Mouse (Mus musculus): Measurements from ENCODE around the gene Anxa10. TPM values are rescaled to one million over a fixed set of nuclear protein-coding genes. Genes with fewer than 3 reads are reported as not detected.

Gene Anxa10
- total RNA-seq (2021): not detected
- long read RNA-seq, experiment 1: 0 reads
- long read RNA-seq, experiment 2: 0 reads

- DNase-seq: no peak
These were observed at the start of gene Anxa10 for GRCm38 (mm10) chr8:62123098-62123497. Anxa10 (minus strand) TSS chr8:62123150.

- DNase-seq: no peak
These were observed 9.9 kb upstream of the Anxa10 start for GRCm38 (mm10) chr8:62132662-62133366.

- DNase-seq: no peak
These were observed 25.7 kb downstream of the Anxa10 start for GRCm38 (mm10) chr8:62097213-62097612.

- DNase-seq: no peak
These were observed 41.1 kb downstream of the Anxa10 start for GRCm38 (mm10) chr8:62081804-62082203.

- no peak for DNase-seq
These were observed 42.7 kb downstream of the Anxa10 start for GRCm38 (mm10) chr8:62080195-62080802.

- no peak for DNase-seq
These were observed 54.6 kb downstream of the Anxa10 start for GRCm38 (mm10) chr8:62068305-62068704.

GRCm38 (mm10) chr8:62060357-62060756 is 62.6 kb downstream of the Anxa10 start:
- DNase-seq: no peak

- DNase-seq: no peak
These were observed 76.1 kb downstream of the Anxa10 start for GRCm38 (mm10) chr8:62046809-62047208.

GRCm38 (mm10) chr8:62034351-62034750 is 88.6 kb downstream of the Anxa10 start:
- DNase-seq: no peak

GRCm38 (mm10) chr8:62014582-62014981 is 108.4 kb downstream of the Anxa10 start:
- DNase-seq: no peak

GRCm38 (mm10) chr8:62014166-62014565 is 108.8 kb downstream of the Anxa10 start:
- DNase-seq: no peak

Other genes starting within 250 kb of the Anxa10 start
- gene Palld, start 220.5 kb downstream of the Anxa10 start, total RNA-seq (2021): 100 to 1,000 TPM in 1 of 2 experiments, 10 to 100 TPM in 1; 90.9 to 120 TPM
- gene Ddx60, start 195.1 kb downstream of the Anxa10 start, total RNA-seq (2021): under 1 TPM; 0.28 to 0.96 TPM